Mouse (Mus musculus) spleen, adult 2 months (tissue): ENCODE measurements at regions not wholly inside any gene's neighbourhood (a gene's known extent, or its start where the extent isn't known, plus 50 kb on each side); places are given as distances from the start of the nearest gene placed in this dataset.

Experiments used
- CTCF ChIP-seq: fragments of 200-500 bp; IDR thresholded peaks from 2 replicates; pipeline ENCODE4 v1.5.1; 2011; ENCODE audit warnings: mild to moderate bottlenecking, inconsistent platforms; ENCODE audit not compliant: insufficient read depth, insufficient read length, insufficient replicate concordance; ENCODE audit errors: extremely low read depth
- POLR2A ChIP-seq: fragments of 200-500 bp; IDR thresholded peaks from 2 replicates; pipeline ENCODE4 v1.6.1; 2011; ENCODE audit warnings: low read depth, low read length, inconsistent platforms

DNA sequence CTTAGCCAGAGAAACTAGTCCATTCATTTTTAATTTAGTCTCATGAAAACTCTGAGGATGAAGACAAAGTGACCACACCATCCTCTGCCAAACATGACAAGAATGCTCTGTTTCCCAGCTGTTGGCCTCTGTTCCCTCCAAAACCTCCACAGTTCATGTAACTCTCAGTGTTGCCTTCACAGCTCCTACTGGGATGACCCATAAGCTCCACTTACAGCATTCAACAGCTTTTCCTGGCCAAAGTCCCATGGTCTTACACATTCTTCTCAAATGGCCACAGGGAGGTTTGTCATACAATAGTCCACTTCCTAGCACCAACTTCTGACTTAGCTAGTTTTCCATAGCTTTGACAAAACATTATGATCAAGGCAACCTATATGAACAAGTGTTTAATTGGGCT lies 83.0 kb downstream of the Spry2 start:
- TF ChIP-seq CTCF: no peak
- no peak for TF ChIP-seq POLR2A
